Mouse (Mus musculus): ENCODE data around the gene Klhl25.
"Not testable (repeated sequence)": the region's sequence is repeated elsewhere in the genome, so short reads cannot be mapped to it uniquely, and the experiment has no call there.

The Klhl25 gene

GRCm38 (mm10) chr7:75848115-75848775, at the start of gene Klhl25:
Gene Klhl25 (plus strand): TSS chr7:75848310.
- peak; percentile 98 for DNase-seq

- no peak for DNase-seq
Observed at GRCm38 (mm10) chr7:75800530-75800929, 47.6 kb upstream of the Klhl25 start.

- no peak for DNase-seq
Observed at GRCm38 (mm10) chr7:75801022-75801421, 47.1 kb upstream of the Klhl25 start.

- DNase-seq = no peak
Observed at GRCm38 (mm10) chr7:75801621-75802358, 46.3 kb upstream of the Klhl25 start.

- no peak for DNase-seq
Observed at GRCm38 (mm10) chr7:75802887-75803286, 45.2 kb upstream of the Klhl25 start.

GRCm38 (mm10) chr7:75806161-75806560, 41.9 kb upstream of the Klhl25 start:
- no peak for DNase-seq

GRCm38 (mm10) chr7:75806711-75807110, 41.4 kb upstream of the Klhl25 start:
- peak; percentile 74 for DNase-seq

GRCm38 (mm10) chr7:75807460-75808304, 40.4 kb upstream of the Klhl25 start:
- DNase-seq = peak; percentile 68

GRCm38 (mm10) chr7:75820687-75821086, 27.4 kb upstream of the Klhl25 start:
- DNase-seq = no peak

- no peak for DNase-seq
Observed at GRCm38 (mm10) chr7:75822087-75822668, 25.9 kb upstream of the Klhl25 start.

GRCm38 (mm10) chr7:75823071-75823470, 25.0 kb upstream of the Klhl25 start:
- DNase-seq = no peak

GRCm38 (mm10) chr7:75826360-75827103, 21.6 kb upstream of the Klhl25 start:
- no peak for DNase-seq

- no peak for DNase-seq
Observed at GRCm38 (mm10) chr7:75827357-75827756, 20.8 kb upstream of the Klhl25 start.

- DNase-seq = peak; percentile 79
Observed at GRCm38 (mm10) chr7:75827850-75828249, 20.3 kb upstream of the Klhl25 start.

GRCm38 (mm10) chr7:75828536-75828935, 19.6 kb upstream of the Klhl25 start:
- DNase-seq = no peak

- no peak for DNase-seq
Observed at GRCm38 (mm10) chr7:75830251-75831060, 17.7 kb upstream of the Klhl25 start.

GRCm38 (mm10) chr7:75833960-75834359, 14.2 kb upstream of the Klhl25 start:
- not testable (repeated sequence) for DNase-seq

- not testable (repeated sequence) for DNase-seq
Observed at GRCm38 (mm10) chr7:75834932-75835631, 13.0 kb upstream of the Klhl25 start.

GRCm38 (mm10) chr7:75840071-75840470, 8.0 kb upstream of the Klhl25 start:
- DNase-seq = no peak

- no peak for DNase-seq
Observed at GRCm38 (mm10) chr7:75842306-75842705, 5.8 kb upstream of the Klhl25 start.

GRCm38 (mm10) chr7:75845936-75846335, 2.2 kb upstream of the Klhl25 start:
- no peak for DNase-seq

Data from kidney, postnatal 10 days (tissue).